Mouse (Mus musculus) G1E-ER4 (cell line): ENCODE results near the gene Rsu1. TPM values are rescaled to one million over a fixed set of nuclear protein-coding genes. Genes with fewer than 3 reads are reported as not detected.

Experiments
- GATA1 ChIP-seq: IDR thresholded peaks from one replicate; pipeline ENCODE4 v1.8.0; 2012; ENCODE audit warnings: low read length, inconsistent platforms
- polyA plus RNA-seq: library from polyadenylated mRNA; stranded (reverse); fragments of >175 nt; gene quantifications from 2 replicates; pipeline ENCODE4 v1.2.3, GENCODE M21; 2012

The Rsu1 gene
- polyA plus RNA-seq, 1 experiment = 3.6 TPM

DNA sequence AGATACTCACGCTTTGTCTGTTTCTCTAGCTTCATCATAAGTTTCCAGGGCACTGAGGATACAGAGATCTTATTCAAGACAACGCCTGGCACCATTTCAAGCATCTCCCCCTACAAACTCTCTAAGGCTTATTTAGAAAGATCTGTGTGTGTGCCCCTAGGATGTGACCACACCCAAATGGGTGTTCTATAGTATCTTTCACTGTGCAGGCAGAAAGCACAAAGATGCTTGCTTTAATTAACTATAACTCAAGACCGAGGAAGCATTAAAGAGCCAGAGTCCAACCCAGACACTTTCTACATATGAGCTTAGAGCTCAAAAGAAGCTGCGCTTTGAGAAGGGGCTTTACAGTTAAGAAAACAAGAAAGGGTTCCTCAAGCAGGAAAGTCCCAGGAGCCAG is 80.4 kb downstream of the Rsu1 start:
- no peak for TF ChIP-seq GATA1

DNA sequence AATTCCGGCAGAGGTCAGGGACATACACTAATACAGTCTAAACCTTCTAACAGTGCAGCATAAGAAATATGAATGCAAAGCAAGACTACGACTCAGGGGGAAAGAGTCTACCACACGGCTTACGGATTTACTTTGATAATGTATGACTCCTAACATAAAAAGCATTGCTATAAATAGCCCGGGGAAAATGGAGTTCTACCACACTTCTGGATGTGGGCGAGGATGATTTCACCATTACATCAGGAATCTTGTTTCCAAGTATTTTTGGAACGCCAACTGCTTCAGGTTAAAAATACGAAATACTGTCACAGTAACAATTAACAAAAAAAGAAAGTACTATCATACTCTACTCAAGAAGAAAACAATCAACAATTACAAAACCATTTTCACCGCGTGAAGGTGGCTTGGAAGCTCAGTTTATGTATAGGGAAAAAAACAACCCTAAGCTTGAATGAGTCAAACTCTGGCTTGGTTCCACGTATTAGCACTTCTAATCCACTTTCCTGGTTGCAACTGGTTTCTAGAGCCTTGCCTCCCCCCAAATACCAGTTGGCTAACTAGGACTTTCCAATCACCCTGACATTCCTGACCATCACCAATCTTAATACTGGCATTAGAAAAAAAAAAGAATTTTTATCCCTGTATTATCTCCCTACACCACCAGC is 82.3 kb downstream of the Rsu1 start:
- TF ChIP-seq GATA1 = no peak

DNA sequence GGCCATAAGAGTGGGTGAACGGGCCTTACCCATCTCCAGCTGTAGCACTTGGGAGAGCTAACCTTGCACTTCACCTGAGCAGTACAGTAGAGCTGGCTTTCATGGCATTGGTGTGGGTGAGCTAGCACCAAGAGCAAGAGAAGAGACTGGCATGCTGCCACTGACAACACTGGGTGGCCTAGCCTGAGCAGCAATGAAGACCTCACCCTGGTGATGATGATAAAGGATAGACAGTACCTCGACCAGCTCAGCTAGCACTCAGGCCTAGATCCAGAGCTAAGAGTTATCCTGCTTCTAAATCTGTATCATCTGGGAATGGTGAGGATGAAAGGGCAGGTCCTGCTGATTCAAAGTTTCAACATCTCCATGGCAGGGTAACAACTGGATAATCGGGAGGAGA is 88.1 kb downstream of the Rsu1 start:
- TF ChIP-seq GATA1 = no peak

DNA sequence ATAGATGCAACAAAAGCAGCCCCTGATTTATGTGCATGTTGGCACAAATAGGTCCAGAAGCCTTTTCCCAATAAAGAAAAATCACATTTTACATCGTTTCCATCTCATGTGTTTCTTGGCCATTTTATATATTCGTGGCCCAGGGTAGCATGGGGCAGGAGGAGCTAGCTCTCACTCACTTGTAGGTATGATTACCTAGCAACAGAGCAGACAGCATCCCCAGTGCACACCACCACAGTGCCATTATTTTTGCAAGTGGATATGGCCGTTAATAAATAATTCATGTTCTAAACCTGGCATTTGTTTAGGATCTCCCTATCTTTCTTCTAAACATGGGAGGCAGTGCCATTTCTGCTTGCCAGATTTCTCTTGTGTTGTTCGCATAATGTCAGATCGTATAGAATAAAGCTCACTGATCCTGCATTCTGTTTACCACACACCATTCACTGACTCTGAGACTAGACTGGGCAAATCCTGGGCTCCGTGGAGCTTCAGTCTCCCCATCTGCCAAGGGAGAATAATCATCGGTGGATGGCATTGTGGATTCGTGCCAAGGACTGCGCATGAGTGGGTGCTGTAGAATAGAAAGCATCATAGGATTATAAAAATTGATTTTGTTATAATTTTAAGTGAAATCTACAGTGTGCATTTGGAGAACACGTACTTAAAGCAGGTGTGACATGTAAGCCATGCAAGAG is 93.4 kb downstream of the Rsu1 start:
- no peak for TF ChIP-seq GATA1

DNA sequence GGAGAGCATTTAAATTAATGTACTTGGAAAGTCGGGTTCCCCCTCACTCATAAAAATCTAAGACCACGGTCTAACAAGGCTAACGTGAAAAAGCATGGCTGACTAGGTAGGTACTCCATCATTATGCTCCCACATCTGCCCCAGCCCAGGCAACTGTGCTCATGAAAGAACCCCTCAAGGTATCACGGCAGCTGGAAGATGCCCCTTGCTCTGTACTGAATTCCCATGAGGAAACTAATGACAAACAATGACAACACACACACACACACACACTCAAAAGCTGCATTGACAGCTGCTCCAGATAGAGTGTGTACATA is 95.0 kb downstream of the Rsu1 start:
- no peak for TF ChIP-seq GATA1

DNA sequence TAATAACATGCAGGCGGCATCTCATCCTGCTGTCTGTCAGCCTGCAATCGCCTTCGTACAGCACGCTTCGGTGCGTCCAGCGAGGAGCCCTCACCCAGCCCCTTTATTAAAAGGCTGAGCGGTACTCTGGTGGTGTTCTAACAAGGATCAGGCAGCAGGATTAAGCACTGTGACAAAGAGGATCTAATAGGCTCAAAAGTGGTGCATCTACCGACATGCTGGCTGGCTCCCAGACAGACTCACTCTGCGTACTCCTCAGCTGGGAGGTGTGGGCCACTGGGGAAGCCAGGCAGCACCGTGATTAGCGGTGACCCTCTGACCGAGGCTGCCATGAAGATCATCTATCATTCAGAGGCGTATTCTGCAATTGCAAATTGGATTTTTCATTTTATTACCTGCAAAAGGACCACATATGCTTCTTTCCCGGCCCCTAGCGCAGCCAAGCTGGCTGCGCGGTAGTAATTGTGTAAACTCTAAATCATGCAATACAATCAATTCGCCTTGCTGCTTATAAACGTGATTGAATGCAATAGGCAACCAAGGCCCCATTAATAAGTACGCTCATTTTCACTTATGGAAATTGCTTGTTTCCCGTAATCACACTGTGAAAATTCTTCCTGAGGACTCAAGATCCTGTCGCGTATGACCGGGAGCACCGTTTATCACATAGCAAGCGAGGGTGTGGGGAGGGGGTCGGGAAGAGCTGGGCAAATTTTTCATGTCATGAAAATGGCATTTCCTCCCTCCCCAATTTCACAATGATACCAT is 95.5 kb downstream of the Rsu1 start:
- TF ChIP-seq GATA1 = no peak

DNA sequence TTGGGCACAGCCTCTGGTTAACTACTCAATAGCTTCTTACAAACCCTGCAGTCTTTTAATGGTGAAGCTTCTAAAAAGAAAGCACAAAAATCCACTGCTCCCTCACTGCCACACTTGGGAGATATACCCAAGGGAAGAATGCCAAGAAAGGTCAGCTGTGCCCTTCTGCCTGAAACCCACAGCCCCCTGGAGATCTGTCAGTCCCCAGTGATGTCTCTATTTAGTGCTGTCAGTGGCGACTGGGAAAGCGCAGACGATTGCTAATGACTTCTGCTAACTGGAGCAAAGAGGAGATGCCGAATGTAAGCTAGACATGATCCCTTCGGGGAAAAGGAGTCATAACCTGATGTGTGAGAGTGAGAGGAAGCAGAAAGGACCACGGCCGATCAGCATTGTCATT is 96.8 kb downstream of the Rsu1 start:
- TF ChIP-seq GATA1 = no peak

DNA sequence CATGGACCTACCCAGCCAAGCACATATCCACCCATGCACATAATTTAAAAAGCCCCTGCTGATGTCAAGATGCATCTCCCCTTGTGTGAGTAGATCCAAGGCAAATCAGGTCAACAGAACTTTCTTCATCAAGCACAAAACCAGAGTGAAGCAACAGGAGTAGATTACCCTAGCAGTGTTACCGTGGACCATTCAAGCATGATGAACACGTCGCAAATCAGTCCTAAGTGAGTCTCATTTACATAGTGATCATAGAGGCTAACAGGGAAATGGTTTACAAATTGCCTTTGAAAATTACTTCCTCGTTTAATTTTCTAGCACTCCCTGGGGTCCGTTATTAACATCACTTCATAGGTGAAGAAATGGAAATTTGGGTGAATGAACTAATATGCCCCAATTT is 100.6 kb downstream of the Rsu1 start:
- no peak for TF ChIP-seq GATA1

DNA sequence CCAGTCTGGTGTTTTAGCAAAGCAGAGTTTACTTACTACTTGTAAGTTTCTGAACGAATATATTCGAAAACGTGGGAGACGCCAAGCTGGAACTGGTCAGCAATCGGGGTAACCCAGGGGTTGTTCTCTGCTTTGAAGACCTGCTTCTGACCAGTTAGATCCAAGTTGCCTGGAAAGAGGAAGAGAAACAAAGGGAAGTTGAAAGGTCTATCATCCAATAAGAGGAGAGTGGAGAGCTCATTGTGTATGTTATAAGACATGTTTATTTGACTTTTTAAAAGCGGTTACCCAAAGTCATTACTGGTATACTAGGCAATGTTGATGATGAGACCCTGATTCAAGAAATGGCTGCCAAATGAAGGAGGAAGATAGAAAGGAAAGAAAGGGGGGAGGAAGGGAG is 101.3 kb downstream of the Rsu1 start:
- TF ChIP-seq GATA1 = no peak

DNA sequence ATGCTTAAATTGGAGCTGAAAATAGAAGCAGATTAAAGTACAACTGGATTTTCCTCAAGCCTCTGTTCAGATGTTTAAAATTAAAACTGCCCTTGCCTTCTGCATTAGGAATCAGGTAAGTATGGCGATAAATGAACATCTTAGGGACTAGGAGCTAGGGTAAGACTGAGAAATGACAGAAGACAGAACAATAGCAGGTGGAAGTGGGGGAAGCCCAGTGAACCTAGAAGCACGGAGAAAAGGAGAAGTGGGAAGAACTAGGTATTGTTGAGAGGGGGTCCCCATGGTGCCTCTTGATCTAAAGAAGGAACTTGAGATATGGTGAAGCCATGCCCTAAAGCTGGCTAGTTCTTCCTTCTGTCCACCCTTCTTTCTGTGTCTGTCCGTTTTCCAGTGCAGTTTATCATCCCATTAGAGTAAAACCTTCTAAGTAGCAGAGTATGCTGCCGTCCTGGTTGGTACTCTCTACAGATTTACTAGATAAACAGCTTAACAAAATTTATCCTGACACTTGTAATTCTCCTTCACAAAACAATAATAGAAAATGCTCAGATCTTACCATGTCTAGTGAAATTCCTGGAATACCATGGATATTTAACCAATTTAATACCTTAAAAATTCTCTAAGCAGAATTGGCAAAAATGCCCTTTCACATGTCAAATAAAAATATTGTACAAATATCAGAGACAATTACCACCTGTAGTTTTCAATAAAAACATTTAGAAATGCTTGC is 101.9 kb downstream of the Rsu1 start:
- no peak for TF ChIP-seq GATA1

DNA sequence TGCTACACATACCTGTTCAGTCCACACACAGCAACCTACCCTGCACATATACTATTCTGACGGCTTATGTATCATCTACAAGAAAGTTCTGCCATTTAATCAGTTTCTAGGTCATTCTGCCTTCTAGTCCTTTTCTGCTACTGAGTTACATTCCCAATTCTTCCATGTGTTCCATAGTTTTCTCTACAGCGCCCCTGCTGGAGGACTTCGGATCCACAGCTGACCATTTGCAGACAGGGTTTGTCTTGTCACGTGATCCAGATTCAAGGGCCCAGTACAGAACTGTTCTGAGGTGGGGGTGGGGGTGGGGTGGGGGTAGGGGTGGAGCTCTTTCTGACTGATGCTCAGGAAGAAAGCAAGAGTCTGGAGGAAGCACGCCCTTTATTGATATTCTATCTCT is 102.5 kb downstream of the Rsu1 start:
- no peak for TF ChIP-seq GATA1

DNA sequence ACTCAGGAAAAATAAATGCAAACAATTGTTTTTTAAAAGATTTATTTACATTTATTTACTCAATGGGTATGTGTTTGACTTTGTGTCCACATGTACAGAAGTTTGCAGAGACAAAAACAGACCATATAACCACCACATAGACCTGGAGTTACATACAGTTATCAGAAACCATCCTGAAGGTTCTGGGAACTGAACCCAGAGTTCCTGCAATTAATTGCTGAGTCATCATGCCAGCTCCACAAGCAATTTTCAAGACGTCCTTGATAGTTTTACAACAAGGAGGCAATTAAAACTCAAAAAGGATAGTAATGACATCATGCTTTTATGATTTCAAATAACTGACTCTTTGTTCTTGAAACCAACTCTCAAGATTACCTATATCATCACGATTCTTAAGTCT is 109.5 kb downstream of the Rsu1 start:
- no peak for TF ChIP-seq GATA1

DNA sequence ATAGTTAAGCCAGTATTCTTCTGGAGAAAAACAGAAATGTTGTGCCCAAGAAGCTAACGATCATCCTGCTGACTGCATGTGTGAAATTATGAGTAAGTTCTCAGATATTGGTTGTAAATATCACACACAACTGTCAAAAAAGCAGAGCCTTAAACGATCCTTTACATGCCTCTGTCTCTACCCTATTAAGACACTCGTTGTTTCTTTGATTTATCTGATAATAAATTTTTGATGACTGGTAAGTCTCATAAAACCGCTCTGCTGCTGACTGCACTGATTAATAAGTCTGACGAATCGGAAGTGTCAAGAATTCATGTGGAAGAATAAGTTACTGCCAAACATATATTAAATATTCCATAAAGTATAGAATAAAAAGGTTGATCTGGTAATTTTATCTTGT is 126.0 kb downstream of the Rsu1 start:
- no peak for TF ChIP-seq GATA1

DNA sequence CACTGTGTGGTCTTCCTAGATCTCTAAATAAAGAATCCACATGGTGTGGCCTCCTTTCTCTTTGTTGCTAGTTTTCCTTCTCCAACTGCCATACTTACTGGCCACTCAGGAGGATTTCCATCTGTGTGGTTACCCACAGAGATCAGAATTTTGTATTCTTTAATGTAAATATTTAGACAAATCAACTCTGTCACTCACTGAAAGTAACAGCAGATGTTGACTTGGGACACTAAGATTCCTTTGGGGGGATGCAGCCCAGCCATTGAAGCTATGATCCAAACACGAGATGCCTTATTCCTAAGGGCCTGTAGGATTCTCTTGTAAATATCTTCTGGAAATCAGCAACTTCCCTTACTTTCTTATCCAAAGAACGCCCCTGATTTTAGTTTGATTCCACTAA is 136.3 kb downstream of the Rsu1 start:
- no peak for TF ChIP-seq GATA1

DNA sequence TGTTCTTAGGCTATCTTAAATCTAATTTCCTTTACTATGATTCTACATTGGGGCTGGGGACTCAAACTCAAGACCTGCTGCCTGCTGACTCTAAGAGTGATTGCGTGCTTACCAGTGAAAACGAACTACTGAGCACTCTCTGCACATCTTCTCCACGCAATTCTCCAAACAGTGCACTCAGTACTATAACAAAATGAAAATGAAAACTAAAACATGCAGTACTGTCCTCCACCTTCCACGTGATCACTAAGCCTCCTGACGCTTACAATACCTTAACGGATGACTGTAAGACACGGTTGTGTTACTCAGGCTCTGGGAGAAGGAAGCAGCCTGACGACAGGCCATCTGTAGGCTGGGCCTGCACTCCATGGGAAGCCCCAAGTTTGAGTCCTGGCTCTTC is 138.4 kb downstream of the Rsu1 start:
- TF ChIP-seq GATA1 = no peak

DNA sequence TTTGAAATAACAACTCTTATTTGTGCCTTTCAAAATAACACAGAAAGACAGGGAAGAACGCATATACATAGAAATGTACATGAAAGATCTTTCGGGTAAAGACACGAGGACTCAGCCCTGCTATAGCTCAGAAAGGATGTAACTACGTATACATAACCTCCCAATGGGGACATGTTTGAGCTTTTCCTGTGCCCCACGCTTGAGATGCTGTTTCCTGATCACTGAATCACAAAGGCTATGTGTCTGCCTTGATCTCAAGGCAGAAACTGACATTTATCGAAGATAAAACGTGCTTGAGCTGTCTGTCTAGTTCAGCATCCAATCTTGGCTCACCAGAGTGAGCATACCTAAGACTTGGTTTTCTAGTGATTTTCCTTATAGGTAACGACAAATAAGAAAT is 138.8 kb downstream of the Rsu1 start:
- no peak for TF ChIP-seq GATA1
